Mouse (Mus musculus) CD4-positive naive resting alpha-beta T cell, adult 57 days (primary cell): ENCODE measurements around the gene Cyb5d2. TPM values are rescaled to one million over a fixed set of nuclear protein-coding genes. Genes with fewer than 3 reads are reported as not detected.

Experiments used
- total RNA-seq: library from RNA; stranded (reverse); gene quantifications from one replicate; pipeline ENCODE4 v1.2.4, GENCODE M21; 2023

Cyb5d2 gene
- 5.9 TPM for total RNA-seq

DNA sequence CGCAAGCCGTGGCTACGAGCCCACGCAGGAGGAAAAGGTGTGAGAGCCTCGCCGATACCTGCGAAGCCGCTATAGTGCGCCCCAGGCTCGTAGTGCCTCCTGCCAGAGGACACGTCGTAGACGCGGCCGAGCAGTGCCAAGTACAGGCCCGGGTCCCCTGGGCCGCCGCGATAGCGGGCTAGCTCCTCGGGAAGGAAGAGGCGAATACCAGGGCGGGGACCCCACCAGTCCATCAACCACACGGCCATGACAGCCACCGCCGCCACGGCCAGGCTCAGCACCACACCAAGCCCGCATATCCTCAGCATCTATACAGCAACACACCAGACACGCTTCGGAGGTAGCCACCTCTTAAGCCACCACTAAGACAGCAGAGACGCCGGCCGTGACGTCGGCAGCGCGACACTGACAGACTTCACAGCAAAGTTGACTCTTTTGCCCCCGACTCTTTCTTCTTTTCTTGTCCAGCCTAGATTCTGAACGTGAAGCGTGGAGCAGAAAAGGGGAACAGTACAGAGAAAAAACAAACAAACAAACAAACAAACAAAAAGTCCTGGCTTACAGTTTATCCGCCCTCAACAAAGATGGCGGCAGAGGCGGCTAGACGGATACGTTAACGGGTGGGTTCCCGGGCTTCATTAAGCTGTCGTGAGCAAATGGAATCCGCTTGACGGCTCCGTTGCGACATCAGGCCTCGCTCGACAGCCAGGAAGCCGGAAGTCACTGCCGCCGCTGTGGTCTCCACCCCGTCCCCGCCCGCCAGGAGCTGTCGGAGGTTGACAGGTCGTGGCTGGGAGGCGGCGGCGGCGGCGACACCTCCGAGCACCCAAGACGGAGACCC, at the start of gene Cyb5d2, which contains the start of gene Zzef1:
Gene Cyb5d2, minus strand, starts transcription at position 688 of the 841 bp plus-strand sequence.
Gene Zzef1, plus strand, starts transcription at position 772 of the 841 bp plus-strand sequence.

Other genes starting within 250 kb of the Cyb5d2 start
- 1.4 TPM for gene Spns3, start 245.6 kb downstream of the Cyb5d2 start, total RNA-seq
- 42.2 TPM for gene Ube2g1, start 188.9 kb downstream of the Cyb5d2 start, total RNA-seq
- gene Ankfy1, start 106.1 kb downstream of the Cyb5d2 start, total RNA-seq = 66.6 TPM
- gene Zzef1, start 84 bp upstream of the Cyb5d2 start, total RNA-seq = 89.2 TPM
- gene Atp2a3, start 165.0 kb upstream of the Cyb5d2 start, total RNA-seq = 253 TPM
- gene P2rx1, start 203.0 kb upstream of the Cyb5d2 start, total RNA-seq = 1.4 TPM
- gene Camkk1, start 222.9 kb upstream of the Cyb5d2 start, total RNA-seq = 4.4 TPM